Mouse (Mus musculus) megakaryocyte progenitor cell, adult 5-6 weeks (primary cell): ENCODE data around the gene Vps9d1. TPM values are rescaled to one million over a fixed set of nuclear protein-coding genes. Genes with fewer than 3 reads are reported as not detected.

ENCODE experiments used
- ATAC-seq: replicated peaks from 2 replicates; pipeline ENCODE4 v1.8.0; 2016; ENCODE audit warnings: mild to moderate bottlenecking, moderate TSS enrichment, inconsistent platforms; ENCODE audit not compliant: poor library complexity
- total RNA-seq, 2 experiments: library from RNA; stranded (forward) in 1 of 2; stranded (reverse) in 1 of 2; fragments of 157-497, 149-512 nt in 1 of 2; fragments of 200-1000 nt in 1 of 2; gene quantifications; 2 replicates each; pipeline versions ENCODE4 v1.2.3 to v1.2.4; 2015 to 2017

Gene Vps9d1
- total RNA-seq, 2 experiments from 2014 or later, result 7.6 to 10.3 TPM

DNA sequence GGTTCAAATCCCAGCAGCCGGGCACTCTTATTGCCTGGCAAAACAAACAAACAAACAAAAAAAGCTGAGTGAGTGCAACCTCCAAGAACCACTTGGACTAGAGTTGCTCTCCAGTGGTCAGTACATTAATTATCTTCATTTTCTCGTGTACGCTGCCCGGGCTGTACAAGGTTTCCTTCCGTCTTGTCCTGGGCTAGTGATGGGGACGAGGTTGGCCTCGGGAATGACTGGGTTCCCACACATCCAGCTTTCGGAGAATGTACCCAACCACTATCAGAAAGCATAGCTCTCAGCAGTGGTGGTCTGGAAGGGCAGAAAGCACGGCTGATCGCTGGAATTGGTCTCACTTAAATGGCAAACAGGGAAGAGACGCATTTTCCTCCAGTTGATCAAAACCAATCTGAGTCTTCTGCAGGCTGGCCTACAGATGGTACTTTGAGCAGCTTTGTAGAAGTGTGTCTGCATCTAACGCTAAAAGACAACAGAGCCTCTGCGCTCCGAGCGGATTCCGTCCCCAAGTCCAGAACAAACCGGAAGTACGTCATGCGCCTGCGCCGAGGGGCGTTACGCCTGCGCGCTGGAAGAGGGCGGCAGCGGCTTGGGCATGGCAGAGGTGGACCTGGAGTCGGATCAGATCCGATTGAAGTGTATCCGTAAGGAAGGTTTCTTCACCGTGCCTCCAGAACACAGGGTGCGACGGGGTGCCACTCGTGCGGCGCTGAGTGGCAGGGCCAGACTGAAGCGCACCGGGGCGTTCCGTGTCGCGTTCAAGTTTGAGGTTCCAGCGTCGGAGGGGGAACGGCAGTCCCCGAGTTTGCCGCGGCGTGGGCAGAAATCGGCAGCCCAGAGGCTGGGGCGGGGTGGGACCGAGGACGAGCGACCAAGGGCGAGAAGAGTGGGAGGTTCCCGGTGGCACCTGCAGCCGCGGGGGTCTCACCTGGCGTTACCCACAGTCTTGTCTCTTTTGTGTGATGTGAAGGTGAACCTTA lies 29.6 kb downstream of the Vps9d1 start, which contains the start of gene Cdk10:
Gene Cdk10, plus strand, starts transcription at position 565 of the 989 bp plus-strand sequence.
- peak; percentile 96 for ATAC-seq

DNA sequence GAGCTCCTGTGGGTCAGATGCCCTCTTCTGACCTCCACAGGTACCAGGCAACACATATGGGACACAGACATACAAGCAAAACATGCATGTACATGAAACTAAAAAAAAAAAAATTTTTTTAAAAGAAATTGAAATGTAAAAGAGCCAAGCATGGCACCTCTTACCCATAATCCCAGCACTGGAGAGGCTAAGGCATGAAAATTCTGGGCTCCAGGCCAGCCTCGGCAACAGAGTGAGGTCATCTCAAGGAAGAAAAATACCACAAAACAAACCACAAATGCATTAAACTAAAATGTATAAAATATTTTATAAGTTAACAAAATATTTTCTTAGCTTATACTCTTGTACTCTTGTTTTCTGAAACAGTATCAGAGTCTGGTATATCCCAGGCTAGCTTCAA lies 33.2 kb downstream of the Vps9d1 start:
- ATAC-seq, result no peak

GRCm38 (mm10) chr8:123215430-123215829 lies 38.7 kb downstream of the Vps9d1 start:
- ATAC-seq, result no peak

DNA sequence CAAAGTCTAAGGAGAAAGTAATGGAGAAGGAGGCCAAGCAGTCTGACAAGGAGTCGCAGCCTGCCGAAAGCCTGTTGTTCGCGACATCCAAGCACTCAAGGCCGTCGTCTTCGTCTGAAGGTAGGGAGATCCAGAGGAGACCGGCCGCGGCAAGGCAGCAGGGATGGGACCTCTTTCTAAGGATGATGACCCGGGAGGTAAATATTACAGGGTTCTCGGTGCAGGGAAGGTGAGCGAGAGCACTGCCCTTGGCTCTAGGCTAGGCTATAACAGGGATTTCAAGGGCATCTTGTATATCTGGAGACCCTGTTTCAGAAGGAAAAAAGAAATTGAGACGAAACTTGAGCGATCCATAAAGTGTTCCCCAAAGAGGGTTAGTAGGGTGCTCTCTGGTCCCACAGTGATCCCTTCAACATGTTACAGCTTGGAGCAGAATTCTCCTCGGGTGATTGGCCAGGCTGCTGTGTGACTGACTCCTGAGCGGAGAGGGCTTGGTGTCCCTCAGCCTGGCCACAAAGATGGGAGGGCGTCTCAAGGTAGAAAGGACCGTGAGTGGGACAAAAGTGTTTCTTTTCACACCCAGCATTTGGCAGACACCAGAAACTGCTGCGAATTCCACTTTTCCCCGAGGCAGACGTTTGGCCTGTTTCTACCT lies 40.9 kb downstream of the Vps9d1 start:
- ATAC-seq, result peak; percentile 7; the same call in 1 of the 2 replicates

GRCm38 (mm10) chr8:123212321-123213117 lies 41.6 kb downstream of the Vps9d1 start, which contains the start of the genes Chmp1a and Spata33:
Chmp1a (minus strand) TSS chr8:123212763.
Spata33 (plus strand) TSS chr8:123212832.
- peak; percentile 90 for ATAC-seq

DNA sequence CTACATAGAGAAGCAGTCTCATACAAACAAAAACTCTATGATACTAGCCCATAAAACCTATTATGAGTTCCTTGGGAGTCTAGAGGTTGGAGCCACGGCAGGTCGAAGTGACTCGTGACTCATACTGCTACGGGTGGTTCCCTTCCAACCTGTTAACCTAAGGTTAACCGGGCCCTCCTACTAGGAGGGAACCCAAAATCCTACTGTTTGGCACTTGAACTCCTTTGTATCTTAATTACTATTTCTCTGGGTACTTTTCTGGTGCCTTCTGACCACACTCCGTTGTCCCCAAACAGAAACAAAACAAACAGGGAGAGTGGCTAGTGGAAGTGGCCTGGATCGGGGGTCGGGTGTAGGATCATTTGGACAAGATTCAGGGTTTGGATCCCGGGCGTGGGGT lies 42.3 kb downstream of the Vps9d1 start:
- no peak for ATAC-seq

DNA sequence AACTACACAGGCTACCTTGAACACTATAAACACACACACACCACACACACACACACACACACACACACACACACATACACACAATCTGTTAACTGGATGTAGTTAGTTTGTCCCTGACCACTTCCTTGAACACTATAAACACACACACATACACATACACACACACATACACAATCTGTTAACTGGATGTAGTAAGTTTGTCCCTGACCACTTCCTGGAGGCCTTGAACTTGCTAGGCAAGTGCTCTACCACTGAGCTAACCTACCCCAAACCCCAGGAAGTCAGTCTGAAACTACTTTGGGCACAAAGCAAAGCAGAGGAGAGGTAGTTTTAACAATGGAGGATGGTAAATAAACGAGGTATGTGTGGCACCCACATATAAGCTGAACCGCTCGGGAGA lies 50.6 kb downstream of the Vps9d1 start:
- ATAC-seq, result peak; percentile 32; the same call in 1 of the 2 replicates

- peak; percentile 75 for ATAC-seq
Observed at GRCm38 (mm10) chr8:123202288-123202687, 51.9 kb downstream of the Vps9d1 start.

GRCm38 (mm10) chr8:123199864-123200263 lies 54.3 kb downstream of the Vps9d1 start:
- no peak for ATAC-seq

DNA sequence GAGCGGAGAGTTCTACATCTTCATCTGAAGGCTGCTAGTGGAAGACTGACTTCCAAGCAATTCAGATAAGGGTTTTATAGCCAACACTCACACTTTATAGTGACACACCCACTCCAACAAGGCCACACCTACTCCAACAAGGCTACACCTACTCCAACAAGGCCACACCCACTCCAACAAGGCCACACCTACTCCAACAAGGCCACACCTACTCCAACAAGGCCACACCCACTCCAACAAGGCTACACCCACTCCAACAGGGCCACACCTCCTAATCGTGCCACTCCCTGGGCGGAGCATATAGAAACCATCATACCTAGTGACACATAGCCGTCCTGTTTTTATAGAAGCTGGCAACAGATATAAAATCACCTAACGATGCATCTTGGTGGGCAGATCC lies 57.1 kb downstream of the Vps9d1 start:
- ATAC-seq, result peak; percentile 69

DNA sequence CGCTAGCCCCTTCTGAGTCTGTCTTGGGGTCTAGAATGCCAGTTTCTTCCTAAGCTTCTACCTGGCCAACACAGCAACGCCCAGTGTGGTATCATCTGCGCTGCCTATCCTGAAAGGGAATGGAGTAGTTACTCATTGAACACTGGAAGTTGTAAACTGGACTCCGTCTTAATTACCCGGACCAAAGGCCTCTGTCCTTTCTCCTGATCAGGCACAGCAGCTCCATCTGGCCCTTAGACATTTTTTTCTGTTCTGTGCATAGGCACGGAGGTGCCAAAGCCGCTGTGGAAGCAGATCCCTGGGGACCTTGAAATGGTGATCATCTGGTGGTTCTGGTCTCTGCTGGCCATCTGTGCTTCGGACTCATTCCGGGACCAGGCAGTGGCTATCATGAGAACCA lies 60.4 kb downstream of the Vps9d1 start:
- ATAC-seq, result no peak

Other genes with a start within 250 kb of the Vps9d1 start
- 76.4 and 79.6 TPM in 2 replicates for gene Ankrd11, start 212.1 kb downstream of the Vps9d1 start, total RNA-seq (2015)
- 69.2 and 72.6 TPM in 2 replicates for gene Ankrd11, start 212.1 kb downstream of the Vps9d1 start, total RNA-seq (2017)
- 33.1 and 49.6 TPM in 2 replicates for gene Spg7, start 191.4 kb downstream of the Vps9d1 start, total RNA-seq (2015)
- gene Spg7, start 191.4 kb downstream of the Vps9d1 start, total RNA-seq (2017), result 61.1 and 74.1 TPM in 2 replicates
- 1,201 and 1,251 TPM in 2 replicates for gene Rpl13, start 152.0 kb downstream of the Vps9d1 start, total RNA-seq (2015)
- 3,072 and 3,507 TPM in 2 replicates for gene Rpl13, start 152.0 kb downstream of the Vps9d1 start, total RNA-seq (2017)
- not detected in 2 replicates for gene Cpne7, start 137.0 kb downstream of the Vps9d1 start, total RNA-seq (2015)
- gene Cpne7, start 137.0 kb downstream of the Vps9d1 start, total RNA-seq (2017), result not detected in 2 replicates
- gene Sult5a1, start 96.0 kb downstream of the Vps9d1 start, total RNA-seq (2015), result not detected in 2 replicates
- gene Sult5a1, start 96.0 kb downstream of the Vps9d1 start, total RNA-seq (2017), result not detected in 2 replicates
- gene Dpep1, start 68.1 kb downstream of the Vps9d1 start, total RNA-seq (2015), result not detected in 2 replicates
- gene Dpep1, start 68.1 kb downstream of the Vps9d1 start, total RNA-seq (2017), result not detected in 2 replicates
- 11.6 and 18.4 TPM in 2 replicates for gene Chmp1a, start 41.6 kb downstream of the Vps9d1 start, total RNA-seq (2015)
- 24.5 and 26.7 TPM in 2 replicates for gene Chmp1a, start 41.6 kb downstream of the Vps9d1 start, total RNA-seq (2017)
- gene Spata33, start 41.5 kb downstream of the Vps9d1 start, total RNA-seq (2015), result 0.37 and 0.51 TPM in 2 replicates
- 1.9 and 5.0 TPM in 2 replicates for gene Spata33, start 41.5 kb downstream of the Vps9d1 start, total RNA-seq (2017)
- gene Cdk10, start 29.5 kb downstream of the Vps9d1 start, total RNA-seq (2015), result 16.1 and 17.1 TPM in 2 replicates
- gene Cdk10, start 29.5 kb downstream of the Vps9d1 start, total RNA-seq (2017), result 34.9 and 38.6 TPM in 2 replicates
- gene Spata2l, start 18.1 kb downstream of the Vps9d1 start, total RNA-seq (2015), result 1.7 and 2.1 TPM in 2 replicates
- gene Spata2l, start 18.1 kb downstream of the Vps9d1 start, total RNA-seq (2017), result 1.2 and 1.7 TPM in 2 replicates
- 6.8 and 8.8 TPM in 2 replicates for gene Zfp276, start 153 bp downstream of the Vps9d1 start, total RNA-seq (2015)
- gene Zfp276, start 153 bp downstream of the Vps9d1 start, total RNA-seq (2017), result 5.8 and 13.2 TPM in 2 replicates
- 38.1 and 41.3 TPM in 2 replicates for gene Fanca, start 64.2 kb upstream of the Vps9d1 start, total RNA-seq (2015)
- 32.1 and 34.5 TPM in 2 replicates for gene Fanca, start 64.2 kb upstream of the Vps9d1 start, total RNA-seq (2017)
- 0.07 TPM in 1 of 2 replicates, not detected in the other for gene Spire2, start 78.4 kb upstream of the Vps9d1 start, total RNA-seq (2015)
- gene Spire2, start 78.4 kb upstream of the Vps9d1 start, total RNA-seq (2017), result 1.3 TPM in 1 of 2 replicates, not detected in the other
- 73.1 and 90.2 TPM in 2 replicates for gene Tcf25, start 119.4 kb upstream of the Vps9d1 start, total RNA-seq (2015)
- gene Tcf25, start 119.4 kb upstream of the Vps9d1 start, total RNA-seq (2017), result 89.8 and 94.1 TPM in 2 replicates
- not detected in 2 replicates for gene Mc1r, start 152.8 kb upstream of the Vps9d1 start, total RNA-seq (2015)
- 0.12 and 0.14 TPM in 2 replicates for gene Mc1r, start 152.8 kb upstream of the Vps9d1 start, total RNA-seq (2017)
- 0.15 TPM in 1 of 2 replicates, not detected in the other for gene Tubb3, start 157.1 kb upstream of the Vps9d1 start, total RNA-seq (2015)
- 0.17 TPM in 1 of 2 replicates, not detected in the other for gene Tubb3, start 157.1 kb upstream of the Vps9d1 start, total RNA-seq (2017)
- 30.0 and 33.6 TPM in 2 replicates for gene Def8, start 169.2 kb upstream of the Vps9d1 start, total RNA-seq (2015)
- gene Def8, start 169.2 kb upstream of the Vps9d1 start, total RNA-seq (2017), result 47.5 and 63.1 TPM in 2 replicates
- 12.1 and 16.1 TPM in 2 replicates for gene Afg3l1, start 223.6 kb upstream of the Vps9d1 start, total RNA-seq (2015)
- gene Afg3l1, start 223.6 kb upstream of the Vps9d1 start, total RNA-seq (2017), result 20.9 and 21.9 TPM in 2 replicates